Mouse (Mus musculus): ENCODE data around the gene Oit3. TPM values are rescaled to one million over a fixed set of nuclear protein-coding genes. Genes with fewer than 3 reads are reported as not detected.

The Oit3 gene
- polyA plus RNA-seq, 1 experiment from 2014 or later = 1.7 TPM

DNA sequence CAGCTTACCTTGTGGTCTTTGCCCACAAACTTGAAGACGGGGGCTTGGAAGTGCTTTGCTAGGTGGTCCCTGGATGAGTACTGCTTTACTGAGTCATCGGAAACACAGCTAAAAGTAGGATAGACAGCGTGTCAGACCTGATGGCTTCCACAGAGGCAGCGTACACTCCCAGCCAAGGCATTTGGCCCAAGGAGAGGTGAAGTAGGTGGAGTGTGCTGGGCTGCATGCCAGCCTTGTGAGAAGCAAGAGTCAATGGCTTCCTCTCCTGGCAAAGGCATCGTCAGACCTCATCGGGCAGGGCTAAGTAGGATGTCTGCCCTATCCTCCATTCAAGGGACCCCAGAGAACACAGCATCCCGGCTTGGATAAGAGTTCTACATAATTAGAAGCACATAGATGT lies 16.2 kb downstream of the Oit3 start:
- Histone ChIP-seq H3K4me2 (replicated peaks; ENCODE audit: low read depth, low read length) (no peak overlapping the region), H3K27ac (ENCODE audit: low read length) (peak overlapping the region; percentile 74), H3K9me3 (ENCODE audit: low read length) (no peaks in the 10 kb centered on the region), H3K4me3 (ENCODE audit: low read depth, low read length) (no peak overlapping the region), H3K9ac (replicated peaks; ENCODE audit: low read depth) (no peak overlapping the region), H3K36me3 (ENCODE audit: insufficient read depth, low read length) (no peaks in the 10 kb centered on the region), H3K27me3 (replicated peaks; ENCODE audit: insufficient read depth, low read length) (no peaks in the 10 kb centered on the region), H3K4me1 (ENCODE audit: insufficient read depth, low read depth, low read length) (peaks cover 16% of the 10 kb centered on the region; the same call in 1 of the 2 replicates)
- peak; percentile 10; the same call in 1 of the 2 replicates for TF ChIP-seq EP300 (IDR thresholded peaks at IDR 0.05)
- TF ChIP-seq CTCF (IDR thresholded peaks at IDR 0.05) = no peak
- ATAC-seq = peak; percentile 94
- WGBS = 41% methylated on average over 7 of the region's 7 CpGs
- DNase-seq (ENCODE audit: low spot score) = peak; percentile 93

DNA sequence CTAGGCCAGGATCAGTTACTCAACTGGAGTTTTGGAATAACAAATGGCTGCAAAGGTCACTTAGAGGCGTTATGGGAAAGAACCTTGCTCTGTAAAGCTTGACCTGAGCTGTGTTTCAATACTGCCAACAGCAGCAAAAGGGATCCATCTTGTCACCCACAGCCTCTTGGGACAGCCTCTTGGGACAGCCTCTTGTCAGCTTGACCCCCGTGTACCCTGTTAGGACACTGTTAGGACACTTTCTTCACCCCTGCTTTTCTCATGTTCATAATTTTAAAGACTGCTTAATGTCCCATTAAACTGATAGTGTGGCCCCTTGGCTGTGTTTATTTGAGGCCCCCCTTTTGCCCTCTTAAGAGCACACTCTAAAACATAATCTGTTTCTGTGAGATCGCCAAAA lies 17.1 kb downstream of the Oit3 start:
- Histone ChIP-seq H3K9ac (replicated peaks; ENCODE audit: low read depth) (no peak overlapping the region), H3K4me1 (ENCODE audit: insufficient read depth, low read depth, low read length) (peaks cover 16% of the 10 kb centered on the region; the same call in 1 of the 2 replicates), H3K27ac (ENCODE audit: low read length) (peak overlapping the region; percentile 74), H3K9me3 (ENCODE audit: low read length) (no peaks in the 10 kb centered on the region), H3K27me3 (replicated peaks; ENCODE audit: insufficient read depth, low read length) (no peaks in the 10 kb centered on the region), H3K4me2 (replicated peaks; ENCODE audit: low read depth, low read length) (no peak overlapping the region), H3K4me3 (ENCODE audit: low read depth, low read length) (no peak overlapping the region), H3K36me3 (ENCODE audit: insufficient read depth, low read length) (no peaks in the 10 kb centered on the region)
- peak; percentile 27; the same call in 1 of the 2 replicates for ATAC-seq
- TF ChIP-seq CTCF (IDR thresholded peaks at IDR 0.05) (no peak), EP300 (IDR thresholded peaks at IDR 0.05) (no peak)
- 37% methylated on average over 3 of the region's 3 CpGs for WGBS
- DNase-seq (ENCODE audit: low spot score) = peak; percentile 44

DNA sequence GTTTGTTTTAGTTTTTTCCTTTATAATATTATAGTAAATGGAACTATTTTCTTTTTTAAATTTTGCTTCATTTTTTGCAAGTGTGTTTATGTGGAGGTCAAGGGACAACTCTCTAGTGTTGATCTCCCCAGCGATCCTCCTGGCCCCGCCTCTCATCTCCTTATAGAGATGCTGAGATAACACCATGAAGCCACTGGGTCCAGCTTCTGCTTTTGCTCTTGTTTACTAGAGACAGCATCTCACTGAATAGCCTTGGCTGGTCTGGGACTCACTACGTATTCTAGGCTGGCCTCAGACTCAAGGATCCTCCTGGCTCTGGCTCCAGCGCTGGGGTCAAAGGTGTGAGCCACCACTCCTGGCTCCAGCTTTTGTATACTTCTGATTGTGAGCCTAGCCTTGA lies 22.1 kb downstream of the Oit3 start:
- DNase-seq (ENCODE audit: low spot score) = no peak
- Histone ChIP-seq H3K4me3 (ENCODE audit: low read depth, low read length) (no peak overlapping the region), H3K4me2 (replicated peaks; ENCODE audit: low read depth, low read length) (no peak overlapping the region), H3K9me3 (ENCODE audit: low read length) (no peaks in the 10 kb centered on the region), H3K9ac (replicated peaks; ENCODE audit: low read depth) (no peak overlapping the region), H3K27me3 (replicated peaks; ENCODE audit: insufficient read depth, low read length) (no peaks in the 10 kb centered on the region), H3K27ac (ENCODE audit: low read length) (no peak overlapping the region), H3K4me1 (ENCODE audit: insufficient read depth, low read depth, low read length) (0 out of 2 replicates have a peak, but pooled peaks cover 8% of the 10 kb centered on the region), H3K36me3 (ENCODE audit: insufficient read depth, low read length) (no peaks in the 10 kb centered on the region)
- 78% methylated on average over 4 of the region's 4 CpGs for WGBS
- TF ChIP-seq CTCF (IDR thresholded peaks at IDR 0.05) = no peak
- no peak for TF ChIP-seq EP300 (IDR thresholded peaks at IDR 0.05)
- ATAC-seq = no peak

DNA sequence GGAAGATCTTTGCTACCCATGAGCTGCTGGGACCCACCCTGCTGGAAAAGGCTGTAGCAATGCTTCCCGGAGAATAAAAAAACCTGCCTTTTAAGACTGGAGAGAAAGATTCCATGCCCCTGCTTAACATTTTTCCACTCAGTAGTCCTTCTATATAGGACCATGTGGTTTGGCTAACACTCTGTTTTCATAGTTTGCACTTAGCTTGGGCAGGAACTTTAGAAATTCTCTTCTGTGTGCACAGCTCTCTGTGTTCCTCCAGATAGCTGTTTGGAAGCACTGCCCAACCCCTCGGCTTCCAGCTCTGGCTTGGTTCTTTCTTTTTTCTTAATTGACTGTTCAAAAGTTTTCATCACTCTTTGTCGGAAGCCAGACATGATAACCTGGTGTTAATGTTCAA lies 25.0 kb downstream of the Oit3 start:
- peak; percentile 67 for DNase-seq (ENCODE audit: low spot score)
- H3K36me3 ChIP-seq (ENCODE audit: insufficient read depth, low read length) = no peaks in the 10 kb centered on the region
- ATAC-seq = peak; percentile 91
- H3K4me3 ChIP-seq (ENCODE audit: low read depth, low read length) = no peak overlapping the region
- H3K27me3 ChIP-seq (replicated peaks; ENCODE audit: insufficient read depth, low read length) = no peaks in the 10 kb centered on the region
- WGBS = 39% methylated on average over 3 of the region's 3 CpGs
- H3K4me1 ChIP-seq (ENCODE audit: insufficient read depth, low read depth, low read length) = no peaks in the 10 kb centered on the region
- no peak overlapping the region for H3K4me2 ChIP-seq (replicated peaks; ENCODE audit: low read depth, low read length)
- TF ChIP-seq EP300 (IDR thresholded peaks at IDR 0.05) = no peak
- no peak for TF ChIP-seq CTCF (IDR thresholded peaks at IDR 0.05)
- H3K9me3 ChIP-seq (ENCODE audit: low read length) = no peaks in the 10 kb centered on the region
- H3K9ac ChIP-seq (replicated peaks; ENCODE audit: low read depth) = no peak overlapping the region
- H3K27ac ChIP-seq (ENCODE audit: low read length) = peak overlapping the region; percentile 57

DNA sequence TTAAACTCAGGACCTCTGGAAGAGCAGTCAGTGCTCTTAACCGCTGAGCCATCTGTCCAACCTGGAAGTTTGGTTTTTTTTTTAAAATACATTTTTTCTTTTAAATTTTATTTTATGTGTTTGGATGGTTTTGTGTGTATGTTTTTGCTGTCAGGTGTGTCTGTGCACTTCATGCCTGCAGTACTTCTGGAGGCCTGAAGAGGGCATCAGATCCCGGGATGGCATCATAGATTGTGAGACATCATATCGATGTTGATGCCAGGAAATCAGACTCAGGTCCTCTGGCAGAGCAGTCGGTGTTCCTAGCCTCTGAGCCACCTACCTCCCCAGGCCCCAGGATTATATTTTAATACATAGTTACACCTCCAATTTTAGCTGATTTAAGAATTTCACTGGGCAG lies 27.9 kb downstream of the Oit3 start:
- H3K4me3 ChIP-seq (ENCODE audit: low read depth, low read length) = no peak overlapping the region
- H3K36me3 ChIP-seq (ENCODE audit: insufficient read depth, low read length) = no peaks in the 10 kb centered on the region
- WGBS = 87% methylated on average over 4 of the region's 4 CpGs
- H3K9ac ChIP-seq (replicated peaks; ENCODE audit: low read depth) = no peak overlapping the region
- no peak overlapping the region for H3K27ac ChIP-seq (ENCODE audit: low read length)
- H3K4me2 ChIP-seq (replicated peaks; ENCODE audit: low read depth, low read length) = no peak overlapping the region
- TF ChIP-seq EP300 (IDR thresholded peaks at IDR 0.05) (no peak), CTCF (IDR thresholded peaks at IDR 0.05) (peak; percentile 25)
- no peak for ATAC-seq
- H3K4me1 ChIP-seq (ENCODE audit: insufficient read depth, low read depth, low read length) = no peaks in the 10 kb centered on the region
- no peak for DNase-seq (ENCODE audit: low spot score)
- no peaks in the 10 kb centered on the region for H3K27me3 ChIP-seq (replicated peaks; ENCODE audit: insufficient read depth, low read length)
- H3K9me3 ChIP-seq (ENCODE audit: low read length) = no peaks in the 10 kb centered on the region

DNA sequence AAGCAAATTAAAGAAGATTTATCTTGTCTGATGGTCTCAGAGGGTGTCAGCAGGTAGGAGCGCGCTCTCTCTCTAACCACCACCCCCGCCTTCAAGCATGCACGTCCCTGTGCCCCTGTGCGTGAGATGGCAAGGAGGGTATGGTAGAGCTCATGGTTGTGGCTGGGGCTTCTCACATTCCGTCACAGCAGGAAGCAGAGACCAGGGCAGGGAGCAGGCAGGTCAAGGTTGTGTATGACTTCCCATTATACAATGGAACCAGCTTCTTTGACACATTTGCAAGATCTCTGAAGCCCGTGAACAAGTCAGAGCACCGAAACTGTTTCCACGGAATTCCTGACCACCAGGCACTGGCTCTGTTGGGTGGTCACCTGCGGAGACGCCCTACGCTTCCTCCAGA lies 31.3 kb downstream of the Oit3 start:
- Histone ChIP-seq H3K4me3 (ENCODE audit: low read depth, low read length) (no peak overlapping the region), H3K9me3 (ENCODE audit: low read length) (no peaks in the 10 kb centered on the region), H3K4me2 (replicated peaks; ENCODE audit: low read depth, low read length) (no peak overlapping the region), H3K9ac (replicated peaks; ENCODE audit: low read depth) (no peak overlapping the region), H3K4me1 (ENCODE audit: insufficient read depth, low read depth, low read length) (no peaks in the 10 kb centered on the region), H3K27ac (ENCODE audit: low read length) (no peak overlapping the region), H3K36me3 (ENCODE audit: insufficient read depth, low read length) (no peaks in the 10 kb centered on the region), H3K27me3 (replicated peaks; ENCODE audit: insufficient read depth, low read length) (no peaks in the 10 kb centered on the region)
- no peak for TF ChIP-seq EP300 (IDR thresholded peaks at IDR 0.05)
- 76% methylated on average over 12 of the region's 12 CpGs for WGBS
- DNase-seq (ENCODE audit: low spot score) (no peak), ATAC-seq (no peak)

DNA sequence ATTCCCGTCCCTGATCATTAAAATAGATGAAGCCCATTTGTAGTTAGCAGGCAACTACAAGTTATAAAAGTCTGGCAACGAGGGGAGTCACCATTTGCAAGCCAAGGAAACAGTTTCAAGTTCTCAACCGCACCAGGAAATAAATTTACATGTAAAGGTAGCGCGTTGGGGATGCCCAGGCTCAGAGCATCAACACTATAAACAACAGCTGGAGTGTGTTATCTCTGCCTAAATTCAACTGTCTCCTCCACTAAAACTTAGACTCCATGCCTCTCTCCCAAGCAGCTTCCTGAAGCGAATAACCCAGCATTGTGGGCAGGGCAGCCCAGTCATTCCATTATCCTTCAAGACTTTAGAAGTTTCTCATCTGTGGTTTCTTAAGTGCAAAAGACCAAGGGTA lies 33.1 kb downstream of the Oit3 start:
- Histone ChIP-seq H3K9me3 (ENCODE audit: low read length) (no peaks in the 10 kb centered on the region), H3K4me1 (ENCODE audit: insufficient read depth, low read depth, low read length) (0 out of 2 replicates have a peak, but pooled peaks cover under 1% of the 10 kb centered on the region), H3K27me3 (replicated peaks; ENCODE audit: insufficient read depth, low read length) (no peaks in the 10 kb centered on the region), H3K4me2 (replicated peaks; ENCODE audit: low read depth, low read length) (no peak overlapping the region), H3K4me3 (ENCODE audit: low read depth, low read length) (no peak overlapping the region), H3K27ac (ENCODE audit: low read length) (no peak overlapping the region), H3K36me3 (ENCODE audit: insufficient read depth, low read length) (no peaks in the 10 kb centered on the region), H3K9ac (replicated peaks; ENCODE audit: low read depth) (no peak overlapping the region)
- no peak for ATAC-seq
- WGBS = 55% methylated on average over 6 of the region's 6 CpGs
- no peak for DNase-seq (ENCODE audit: low spot score)
- no peak for TF ChIP-seq EP300 (IDR thresholded peaks at IDR 0.05)
- TF ChIP-seq CTCF (IDR thresholded peaks at IDR 0.05) = no peak
